Mouse (Mus musculus) spleen, adult 2 months (tissue): ENCODE measurements around the gene Dnah6.

Source experiments
- CTCF ChIP-seq: fragments of 200-500 bp; IDR thresholded peaks from 2 replicates; pipeline ENCODE4 v1.5.1; 2011; ENCODE audit warnings: mild to moderate bottlenecking, inconsistent platforms; ENCODE audit not compliant: insufficient read depth, insufficient read length, insufficient replicate concordance; ENCODE audit errors: extremely low read depth
- POLR2A ChIP-seq: fragments of 200-500 bp; IDR thresholded peaks from 2 replicates; pipeline ENCODE4 v1.6.1; 2011; ENCODE audit warnings: low read depth, low read length, inconsistent platforms

- TF ChIP-seq CTCF (no peak), POLR2A (no peak)
Measured at GRCm38 (mm10) chr6:73113365-73113764, 108.1 kb downstream of the Dnah6 start.
